Mouse (Mus musculus) forebrain, embryonic 14.5 days (tissue): ENCODE measurements at regions not wholly inside any gene's neighbourhood (a gene's known extent, or its start where the extent isn't known, plus 50 kb on each side); places are given as distances from the start of the nearest gene placed in this dataset.

ENCODE experiments used
- ATAC-seq: fragments of 200-750 bp; cut with Nextera tagmentation; 2 replicates; pipeline ENCODE4 v1.8.0; 2017; ENCODE audit warnings: mild to moderate bottlenecking, moderate library complexity
- DNase-seq: peaks from one replicate; pipeline ENCODE4 v3.0.0-alpha.2; 2015; ENCODE audit warnings: low spot score
- H3K27ac ChIP-seq: fragments of 300-500 bp; sonication (generic); 2 replicates; pipeline ENCODE4 v1.5.1; 2014; ENCODE audit warnings: low read depth, mild to moderate bottlenecking, control low read depth, low read length, moderate library complexity
- H3K27me3 ChIP-seq: fragments of 300-500 bp; sonication (generic); replicated peaks from 2 replicates; pipeline ENCODE4 v1.6.1; 2014; ENCODE audit warnings: low read length, control low read depth, mixed read lengths; ENCODE audit not compliant: control insufficient read depth, insufficient read depth
- H3K36me3 ChIP-seq: fragments of 300-500 bp; sonication (generic); 2 replicates; pipeline ENCODE4 v1.6.1; 2014; ENCODE audit warnings: low read length, control low read depth; ENCODE audit not compliant: control insufficient read depth, insufficient read depth
- H3K4me1 ChIP-seq: fragments of 300-500 bp; sonication (generic); 2 replicates; pipeline ENCODE4 v1.6.1; 2014; ENCODE audit warnings: antibody characterized with exemption, low read length, control low read depth; ENCODE audit not compliant: control insufficient read depth, insufficient read depth
- H3K4me2 ChIP-seq: fragments of 300-500 bp; sonication (generic); 2 replicates; pipeline ENCODE4 v1.6.1; 2014; ENCODE audit warnings: mild to moderate bottlenecking, control low read depth, low read length
- H3K4me3 ChIP-seq: fragments of 300-500 bp; sonication (generic); 2 replicates; pipeline ENCODE4 v1.5.1; 2014; ENCODE audit warnings: low read depth, low read length, control low read depth
- H3K9ac ChIP-seq: fragments of 300-500 bp; sonication (generic); 2 replicates; pipeline ENCODE4 v1.6.1; 2014; ENCODE audit warnings: mild to moderate bottlenecking, low read length, control low read depth, moderate library complexity
- H3K9me3 ChIP-seq: fragments of 300-500 bp; sonication (generic); replicated peaks from 2 replicates; pipeline ENCODE4 v1.6.1; 2016; ENCODE audit warnings: low read length, control low read depth, mixed read lengths; ENCODE audit not compliant: control insufficient read depth
- WGBS: fragments of 180-500 bp; shearing (Covaris S2); extraction: QIAGEN DNeasy Blood & Tissue Kit; methylation state at CpG from one replicate; pipeline ENCODE4 v1.1.7; 2014; 5-methylcytosine and 5-hydroxymethylcytosine counted together

- ATAC-seq: peak; percentile 81
- no peaks in the 10 kb centered on the region for H3K27me3 ChIP-seq
- H3K27ac ChIP-seq: no peak overlapping the region
- DNase-seq: peak; percentile 79
- 17% methylated on average over 2 of the region's 2 CpGs for WGBS
- peaks cover 6% of the 10 kb centered on the region; the same call in 1 of the 2 replicates for H3K9me3 ChIP-seq
- no peak overlapping the region for H3K4me2 ChIP-seq
- peaks cover 9% of the 10 kb centered on the region for H3K4me1 ChIP-seq
- no peak overlapping the region for H3K9ac ChIP-seq
- no peaks in the 10 kb centered on the region for H3K36me3 ChIP-seq
- H3K4me3 ChIP-seq: no peak overlapping the region
These were observed 53.6 kb upstream of the Plet1 start for GRCm38 (mm10) chr9:50440689-50441088.

GRCm38 (mm10) chr9:50443708-50444463 lies 50.4 kb upstream of the Plet1 start:
- 62% methylated on average over 23 of the region's 23 CpGs for WGBS
- Histone ChIP-seq H3K4me1 (peaks cover 9% of the 10 kb centered on the region), H3K4me3 (no peak overlapping the region), H3K9ac (no peak overlapping the region), H3K9me3 (peaks cover 6% of the 10 kb centered on the region; the same call in 1 of the 2 replicates), H3K27me3 (no peaks in the 10 kb centered on the region), H3K4me2 (no peak overlapping the region), H3K36me3 (no peaks in the 10 kb centered on the region), H3K27ac (no peak overlapping the region)
- ATAC-seq (peak; percentile 33; the same call in 1 of the 2 replicates), DNase-seq (peak; percentile 85)
